Mouse (Mus musculus): ENCODE data around the gene Bag2.
"Not testable (repeated sequence)": the region's sequence is repeated elsewhere in the genome, so short reads cannot be mapped to it uniquely, and the experiment has no call there.

DNA sequence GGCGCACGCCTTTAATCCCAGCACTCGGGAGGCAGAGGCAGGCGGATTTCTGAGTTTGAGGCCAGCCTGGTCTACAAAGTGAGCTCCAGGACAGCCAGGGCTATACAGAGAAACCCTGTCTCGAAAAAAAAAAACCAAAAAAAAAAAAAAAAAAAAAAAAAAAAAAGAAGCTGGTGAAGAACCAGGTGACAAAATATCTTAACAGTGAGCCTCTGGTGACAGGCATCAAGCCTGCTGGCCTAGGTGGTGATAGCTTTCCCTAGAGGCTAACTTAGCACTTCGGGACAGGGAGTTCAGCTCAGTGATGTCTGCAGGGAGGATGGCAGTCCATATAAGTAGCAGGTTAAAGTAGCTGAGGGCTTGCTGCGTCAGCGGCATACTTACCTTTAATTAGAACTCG lies 12.8 kb downstream of the Bag2 start:
- TF ChIP-seq POLR2AphosphoS2 (IDR thresholded peaks at IDR 0.05; ENCODE audit: insufficient read length, low read depth); POLR2A (IDR thresholded peaks at IDR 0.05; ENCODE audit: insufficient read length, low read depth); E2F4 (IDR thresholded peaks at IDR 0.05; ENCODE audit: insufficient read depth); MYOD1 (IDR thresholded peaks at IDR 0.05; ENCODE audit: control insufficient read depth in 1 of 3, insufficient read length in 2 of 3, low read depth in 2 of 3); USF1 (IDR thresholded peaks at IDR 0.05; ENCODE audit: low read depth); MYOG (IDR thresholded peaks at IDR 0.05; ENCODE audit: control insufficient read depth in 1 of 3, insufficient read depth in 1 of 3, insufficient read length in 2 of 3, low read depth in 2 of 3); TCF3 (IDR thresholded peaks at IDR 0.05; ENCODE audit: insufficient read length, low read depth); TCF12 (IDR thresholded peaks at IDR 0.05; ENCODE audit: insufficient read depth, poor library complexity, severe bottlenecking): not testable (repeated sequence)
